Mouse (Mus musculus) olfactory bulb, adult 2 months (tissue): ENCODE measurements around the gene Ctdspl.

Experiments used
- CTCF ChIP-seq: fragments of 200-500 bp; IDR thresholded peaks from 2 replicates; pipeline ENCODE4 v1.5.1; 2012; ENCODE audit warnings: low read depth, mild to moderate bottlenecking, low read length, moderate library complexity; ENCODE audit not compliant: insufficient read depth
- POLR2A ChIP-seq: fragments of 200-500 bp; IDR thresholded peaks from 2 replicates; pipeline ENCODE4 v1.6.1; 2012; ENCODE audit warnings: mild to moderate bottlenecking, low read depth, low read length, moderate library complexity; ENCODE audit not compliant: insufficient read depth

DNA sequence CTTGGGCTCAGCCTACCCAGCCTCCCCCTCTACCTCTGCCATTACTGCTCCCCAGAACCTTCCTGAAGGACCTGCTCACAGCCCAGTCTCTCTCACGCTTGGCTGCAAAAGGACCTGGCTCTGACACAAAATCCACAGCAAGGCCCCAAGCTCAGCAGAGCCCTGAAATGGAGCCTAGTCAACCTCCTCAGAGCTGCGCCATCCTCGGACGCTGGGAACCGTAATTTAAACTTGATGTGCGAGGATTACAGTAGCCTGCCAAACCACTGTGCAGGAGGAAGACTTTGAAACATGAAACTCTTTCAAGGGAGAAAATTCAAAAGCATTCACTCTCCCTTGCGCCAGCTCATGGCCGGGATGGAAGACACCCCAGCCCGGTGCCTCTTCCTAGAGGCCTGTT is 34.7 kb upstream of the Ctdspl start:
- no peak for TF ChIP-seq POLR2A
- no peak for TF ChIP-seq CTCF
